In genomic region chr3:76336922-76337321, GRCm38 (mm10) we compare ENCODE assay signal across 21 mouse cellular contexts.
DNase-seq lines count a peak whose midpoint lies in the region; ATAC-seq and TF ChIP-seq lines count a peak whose summit lies in the region.
"Had no signal": no experiment of that assay in that cellular context is flagged by ENCODE, and none has a peak within 500 bp of the region (broad histone marks: within the 10 kb centered on the region; RNA-seq: fewer than 3 reads in every experiment).

No protein-coding gene starts in this region.

- no peak for TF ChIP-seq CTCF in lung, embryonic 14.5 days (IDR thresholded peaks at IDR 0.05; ENCODE audit: low read depth)
- TF ChIP-seq CTCF in lung, adult 2 months (IDR thresholded peaks at IDR 0.05; ENCODE audit: insufficient read depth, low read length): no peak

- no peak overlapping the region for H3K4me2 ChIP-seq in lung, embryonic 14.5 days
- no peak overlapping the region for H3K4me2 ChIP-seq in lung, embryonic 15.5 days
- no peak overlapping the region for H3K4me2 ChIP-seq in lung, embryonic 16.5 days (ENCODE audit: low read depth, low read length)

- H3K4me1 ChIP-seq in lung, embryonic 14.5 days (ENCODE audit: insufficient read depth): no peaks in the 10 kb centered on the region
- no peaks in the 10 kb centered on the region for H3K4me1 ChIP-seq in lung, embryonic 15.5 days
- H3K4me1 ChIP-seq in lung, embryonic 16.5 days (replicated peaks; ENCODE audit: control insufficient read depth, insufficient read depth, low read length): no peaks in the 10 kb centered on the region
- H3K4me1 ChIP-seq in lung, adult 2 months (ENCODE audit: control insufficient read depth, insufficient read depth, low read length): no peaks in the 10 kb centered on the region

- H3K4me3 ChIP-seq in lung, embryonic 14.5 days (ENCODE audit: low read depth, low read length): no peak overlapping the region
- no peak overlapping the region for H3K4me3 ChIP-seq in lung, embryonic 15.5 days
- H3K4me3 ChIP-seq in lung, embryonic 16.5 days (ENCODE audit: low read length): no peak overlapping the region
- H3K4me3 ChIP-seq in lung, adult 2 months (replicated peaks; ENCODE audit: extremely low read depth, low read depth, low read length): no peak overlapping the region

- DNase-seq in lung, embryonic 14.5 days: peak; percentile 78
- DNase-seq in lung, adult 18-20 months: no peak
- no peak for DNase-seq in lung, postnatal 10 days
- no peak for DNase-seq in lung, adult 2 months
- DNase-seq: adrenal gland, adult 2 months; adrenal gland, adult 8-10 months; adrenal gland, postnatal 10 days; adrenal gland, postnatal 14 days; adrenal gland, postnatal 25 days; adrenal gland, postnatal 36 days; B cell, adult 2 months; cerebellum, adult 11 months; cerebellum, adult 11-12 months; cerebellum, adult 18-20 months had no signal

- no peak overlapping the region for H3K27ac ChIP-seq in lung, embryonic 14.5 days (ENCODE audit: low read depth)
- H3K27ac ChIP-seq in lung, embryonic 15.5 days: no peak overlapping the region
- H3K27ac ChIP-seq in lung, embryonic 16.5 days (ENCODE audit: low read length): no peak overlapping the region

- no peaks in the 10 kb centered on the region for H3K36me3 ChIP-seq in lung, embryonic 14.5 days (ENCODE audit: insufficient read depth)
- no peaks in the 10 kb centered on the region for H3K36me3 ChIP-seq in lung, embryonic 15.5 days
- H3K36me3 ChIP-seq in lung, embryonic 16.5 days (ENCODE audit: control insufficient read depth, insufficient read depth, low read length): no peaks in the 10 kb centered on the region
- H3K36me3 ChIP-seq: G1E had no signal

- H3K27me3 ChIP-seq in lung, embryonic 14.5 days (ENCODE audit: insufficient read depth, low read length): no peaks in the 10 kb centered on the region
- H3K27me3 ChIP-seq in lung, embryonic 15.5 days: no peaks in the 10 kb centered on the region
- no peaks in the 10 kb centered on the region for H3K27me3 ChIP-seq in lung, embryonic 16.5 days (ENCODE audit: control insufficient read depth, insufficient read depth, low read depth, low read length)
- H3K27me3 ChIP-seq: CH12.LX, Patski had no signal

- TF ChIP-seq POLR2A in lung, adult 2 months (IDR thresholded peaks at IDR 0.05; ENCODE audit: borderline replicate concordance, extremely low read depth, low read depth, low read length): no peak

- 39% methylated on average over 4 of the region's 4 CpGs for WGBS in lung, embryonic 14.5 days
- WGBS in lung, embryonic 15.5 days: 43% methylated on average over 4 of the region's 4 CpGs
- 38% methylated on average over 4 of the region's 4 CpGs for WGBS in lung, embryonic 16.5 days
- WGBS in lung, adult 2 months: 68% methylated on average over 4 of the region's 4 CpGs

- peak; percentile 75 for ATAC-seq in lung, embryonic 14.5 days (ENCODE audit: insufficient read depth)
- peak; percentile 52; the same call in 1 of the 2 replicates for ATAC-seq in lung, embryonic 15.5 days (ENCODE audit: borderline replicate concordance, extremely low read depth, low FRiP score, low TSS enrichment)
- peak; percentile 52; the same call in 1 of the 2 replicates for ATAC-seq in lung, embryonic 16.5 days (ENCODE audit: low read depth)
- ATAC-seq: activated CD4-positive, CD25-positive, alpha-beta regulatory T cell, adult 4 months; CD4-positive, CD25-positive, alpha-beta regulatory T cell, adult 4 months; Patski had no signal

- no peaks in the 10 kb centered on the region for H3K9me3 ChIP-seq in lung, embryonic 14.5 days (ENCODE audit: low read depth, low read length)
- H3K9me3 ChIP-seq in lung, embryonic 15.5 days: no peaks in the 10 kb centered on the region
- H3K9me3 ChIP-seq in lung, embryonic 16.5 days (ENCODE audit: control insufficient read depth, low read length): no peaks in the 10 kb centered on the region
- H3K9me3 ChIP-seq: G1E had no signal

- H3K9ac ChIP-seq in lung, embryonic 14.5 days: no peak overlapping the region
- H3K9ac ChIP-seq in lung, embryonic 15.5 days: no peak overlapping the region
- no peak overlapping the region for H3K9ac ChIP-seq in lung, embryonic 16.5 days (ENCODE audit: low read length)
